Mouse (Mus musculus) heart, embryonic 15.5 days (tissue): ENCODE results near the gene Sptan1. TPM values are rescaled to one million over a fixed set of nuclear protein-coding genes. Genes with fewer than 3 reads are reported as not detected.

ENCODE experiments used
- ATAC-seq: fragments of 200-750 bp; cut with Nextera tagmentation; replicated peaks from 2 replicates; pipeline ENCODE4 v1.8.0; 2017; ENCODE audit warnings: low read depth, moderate TSS enrichment; ENCODE audit not compliant: insufficient number of reproducible peaks, insufficient read depth, low FRiP score
- H3K27ac ChIP-seq: fragments of 300-500 bp; sonication (generic); 2 replicates; pipeline ENCODE4 v1.5.1; 2015; ENCODE audit warnings: mild to moderate bottlenecking, inconsistent platforms
- H3K27me3 ChIP-seq: fragments of 300-500 bp; sonication (generic); 2 replicates; pipeline ENCODE4 v1.6.1; 2015; ENCODE audit warnings: inconsistent platforms
- H3K36me3 ChIP-seq: fragments of 300-500 bp; sonication (generic); 2 replicates; pipeline ENCODE4 v1.6.1; 2015; ENCODE audit warnings: mild to moderate bottlenecking, inconsistent platforms
- H3K4me1 ChIP-seq: fragments of 300-500 bp; sonication (generic); replicated peaks from 2 replicates; pipeline ENCODE4 v1.6.1; 2015; ENCODE audit warnings: inconsistent platforms
- H3K4me2 ChIP-seq: fragments of 300-500 bp; sonication (generic); 2 replicates; pipeline ENCODE4 v1.6.1; 2015; ENCODE audit warnings: inconsistent platforms, mild to moderate bottlenecking, moderate library complexity
- H3K4me3 ChIP-seq: fragments of 300-500 bp; sonication (generic); 2 replicates; pipeline ENCODE4 v1.5.1; 2015; ENCODE audit warnings: mild to moderate bottlenecking, inconsistent platforms
- H3K9ac ChIP-seq: fragments of 300-500 bp; sonication (generic); 2 replicates; pipeline ENCODE4 v1.6.1; 2015; ENCODE audit warnings: mild to moderate bottlenecking, inconsistent platforms
- H3K9me3 ChIP-seq: fragments of 300-500 bp; sonication (generic); replicated peaks from 2 replicates; pipeline ENCODE4 v1.6.1; 2016; ENCODE audit warnings: inconsistent platforms
- WGBS: fragments of 180-500 bp; shearing (Covaris S2); methylation state at CpG from one replicate; pipeline ENCODE4 v1.1.7; 2015; ENCODE audit warnings: mixed read lengths; 5-methylcytosine and 5-hydroxymethylcytosine counted together
- polyA plus RNA-seq: library from polyadenylated mRNA; unstranded; fragments of >200 nt; fragmentation: Nextera tagmentation; extraction: Ambion mirVana; gene quantifications from 2 replicates; pipeline ENCODE4 v1.2.1, GENCODE M21; 2015

Gene Sptan1
- polyA plus RNA-seq: 81.7 and 104 TPM in 2 replicates

- ATAC-seq: peak; percentile 98
- Histone ChIP-seq H3K36me3 (peaks cover 8% of the 10 kb centered on the region; the same call in 1 of the 2 replicates), H3K4me2 (peak within 1 kb of the TSS; percentile 66), H3K4me1 (peaks cover 54% of the 10 kb centered on the region), H3K27me3 (no peaks in the 10 kb centered on the region), H3K27ac (peak within 1 kb of the TSS; percentile 98), H3K4me3 (peak within 1 kb of the TSS; percentile 84), H3K9me3 (no peaks in the 10 kb centered on the region), H3K9ac (peak within 1 kb of the TSS; percentile 96)
- WGBS: under 1% methylated on average over 78 of the region's 82 CpGs
Observed at GRCm38 (mm10) chr2:29965250-29965843, at the start of gene Sptan1. TSS of gene Sptan1 (plus strand) at chr2:29965560.

- Histone ChIP-seq H3K4me1 (peaks cover 5% of the 10 kb centered on the region; the same call in 1 of the 2 replicates), H3K36me3 (peaks cover 77% of the 10 kb centered on the region), H3K27ac (no peak overlapping the region), H3K4me3 (no peak overlapping the region), H3K9me3 (no peaks in the 10 kb centered on the region), H3K9ac (no peak overlapping the region), H3K4me2 (no peak overlapping the region), H3K27me3 (no peaks in the 10 kb centered on the region)
- WGBS: 85% methylated on average over 11 of the region's 11 CpGs
- ATAC-seq: 0 out of 2 replicates have a peak, but pooled peaks have one; percentile 31
Observed at GRCm38 (mm10) chr2:29917621-29918020, 47.7 kb upstream of the Sptan1 start.

GRCm38 (mm10) chr2:29922011-29922410 lies 43.3 kb upstream of the Sptan1 start:
- Histone ChIP-seq H3K9ac (no peak overlapping the region), H3K9me3 (no peaks in the 10 kb centered on the region), H3K4me3 (no peak overlapping the region), H3K36me3 (peaks cover 83% of the 10 kb centered on the region), H3K27me3 (no peaks in the 10 kb centered on the region), H3K4me1 (peaks cover 5% of the 10 kb centered on the region; the same call in 1 of the 2 replicates), H3K4me2 (no peak overlapping the region), H3K27ac (no peak overlapping the region)
- 44% methylated on average over 11 of the region's 11 CpGs for WGBS
- no peak for ATAC-seq

GRCm38 (mm10) chr2:29926542-29926941 lies 38.8 kb upstream of the Sptan1 start:
- Histone ChIP-seq H3K4me3 (no peak overlapping the region), H3K9ac (no peak overlapping the region), H3K4me1 (peaks cover 5% of the 10 kb centered on the region; the same call in 1 of the 2 replicates), H3K27me3 (no peaks in the 10 kb centered on the region), H3K4me2 (no peak overlapping the region), H3K9me3 (no peaks in the 10 kb centered on the region), H3K36me3 (peaks cover 86% of the 10 kb centered on the region), H3K27ac (no peak overlapping the region)
- 85% methylated on average over 5 of the region's 5 CpGs for WGBS
- no peak for ATAC-seq

- peaks cover 47% of the 10 kb centered on the region for H3K36me3 ChIP-seq
- H3K4me1 ChIP-seq: no peaks in the 10 kb centered on the region
- no peaks in the 10 kb centered on the region for H3K9me3 ChIP-seq
- H3K27ac ChIP-seq: no peak overlapping the region
- H3K9ac ChIP-seq: no peak overlapping the region
- no peaks in the 10 kb centered on the region for H3K27me3 ChIP-seq
- H3K4me3 ChIP-seq: no peak overlapping the region
- WGBS: 84% methylated on average over 10 of the region's 10 CpGs
- H3K4me2 ChIP-seq: no peak overlapping the region
- ATAC-seq: no peak
Observed at GRCm38 (mm10) chr2:29930506-29930905, 34.9 kb upstream of the Sptan1 start.

- peaks cover 40% of the 10 kb centered on the region for H3K36me3 ChIP-seq
- H3K27me3 ChIP-seq: no peaks in the 10 kb centered on the region
- H3K4me1 ChIP-seq: peaks cover 6% of the 10 kb centered on the region
- H3K9me3 ChIP-seq: no peaks in the 10 kb centered on the region
- WGBS: 90% methylated on average over 6 of the region's 6 CpGs
- no peak overlapping the region for H3K4me2 ChIP-seq
- no peak overlapping the region for H3K9ac ChIP-seq
- ATAC-seq: no peak
- no peak overlapping the region for H3K27ac ChIP-seq
- no peak overlapping the region for H3K4me3 ChIP-seq
Observed at GRCm38 (mm10) chr2:29931194-29931593, 34.2 kb upstream of the Sptan1 start.

GRCm38 (mm10) chr2:29934906-29935599 lies 30.3 kb upstream of the Sptan1 start, which contains the start of gene Gle1:
TSS of gene Gle1 (plus strand) at chr2:29935426.
- Histone ChIP-seq H3K9me3 (no peaks in the 10 kb centered on the region), H3K9ac (peak within 1 kb of the TSS; percentile 77), H3K4me1 (peaks cover 8% of the 10 kb centered on the region), H3K4me2 (peak within 1 kb of the TSS; percentile 81), H3K36me3 (peaks cover 33% of the 10 kb centered on the region), H3K27ac (peak within 1 kb of the TSS; percentile 86), H3K4me3 (peak within 1 kb of the TSS; percentile 98), H3K27me3 (no peaks in the 10 kb centered on the region)
- peak; percentile 93 for ATAC-seq
- WGBS: 3% methylated on average over 44 of the region's 44 CpGs

- Histone ChIP-seq H3K9me3 (no peaks in the 10 kb centered on the region), H3K4me1 (peaks cover 8% of the 10 kb centered on the region), H3K27ac (no peak overlapping the region), H3K9ac (no peak overlapping the region), H3K4me2 (no peak overlapping the region), H3K27me3 (no peaks in the 10 kb centered on the region), H3K36me3 (peaks cover 56% of the 10 kb centered on the region), H3K4me3 (no peak overlapping the region)
- WGBS: 85% methylated on average over 9 of the region's 9 CpGs
- ATAC-seq: no peak
Observed at GRCm38 (mm10) chr2:29940073-29940472, 25.3 kb upstream of the Sptan1 start.

GRCm38 (mm10) chr2:29940826-29941225 lies 24.5 kb upstream of the Sptan1 start:
- WGBS: 91% methylated on average over 7 of the region's 7 CpGs
- no peak for ATAC-seq

GRCm38 (mm10) chr2:29944723-29945122 lies 20.6 kb upstream of the Sptan1 start:
- 33% methylated on average over 1 of the region's 1 CpGs for WGBS

More at GRCm38 (mm10) chr2:29940826-29941225, 24.5 kb upstream of the Sptan1 start:
- no peak overlapping the region for H3K27ac ChIP-seq
- H3K4me1 ChIP-seq: peaks cover 8% of the 10 kb centered on the region
- H3K9ac ChIP-seq: no peak overlapping the region
- no peak overlapping the region for H3K4me3 ChIP-seq
- H3K36me3 ChIP-seq: peaks cover 56% of the 10 kb centered on the region
- H3K4me2 ChIP-seq: no peak overlapping the region
- H3K9me3 ChIP-seq: no peaks in the 10 kb centered on the region
- H3K27me3 ChIP-seq: no peaks in the 10 kb centered on the region

GRCm38 (mm10) chr2:29948896-29949295 lies 16.5 kb upstream of the Sptan1 start:
- Histone ChIP-seq H3K9ac (no peak overlapping the region), H3K27ac (no peak overlapping the region), H3K4me1 (0 out of 2 replicates have a peak, but pooled peaks cover 2% of the 10 kb centered on the region), H3K36me3 (peaks cover 76% of the 10 kb centered on the region), H3K4me3 (no peak overlapping the region), H3K4me2 (no peak overlapping the region), H3K27me3 (no peaks in the 10 kb centered on the region), H3K9me3 (no peaks in the 10 kb centered on the region)
- ATAC-seq: no peak
- WGBS: 89% methylated on average over 5 of the region's 5 CpGs

More at GRCm38 (mm10) chr2:29944723-29945122, 20.6 kb upstream of the Sptan1 start:
- Histone ChIP-seq H3K4me1 (0 out of 2 replicates have a peak, but pooled peaks cover 2% of the 10 kb centered on the region), H3K4me3 (no peak overlapping the region), H3K27me3 (no peaks in the 10 kb centered on the region), H3K9ac (no peak overlapping the region), H3K9me3 (no peaks in the 10 kb centered on the region), H3K36me3 (peaks cover 71% of the 10 kb centered on the region), H3K4me2 (no peak overlapping the region), H3K27ac (peak overlapping the region; percentile 86)
- peak; percentile 85 for ATAC-seq
